Mouse (Mus musculus): ENCODE measurements around the gene Fam78b. TPM values are rescaled to one million over a fixed set of nuclear protein-coding genes. Genes with fewer than 3 reads are reported as not detected.

Gene Fam78b
- polyA plus RNA-seq, 1 experiment from 2014 or later, result 0.72 TPM

GRCm38 (mm10) chr1:166996250-166996649, 5.0 kb upstream of the Fam78b start:
- Histone ChIP-seq H3K27ac (ENCODE audit: low read depth, low read length) (no peak overlapping the region), H3K36me3 (ENCODE audit: control insufficient read depth, insufficient read depth) (no peaks in the 10 kb centered on the region), H3K9me3 (ENCODE audit: control insufficient read depth) (no peaks in the 10 kb centered on the region), H3K9ac (ENCODE audit: low read depth, low read length) (no peak overlapping the region), H3K27me3 (replicated peaks; ENCODE audit: control insufficient read depth, insufficient read depth, low read length) (peaks cover 9% of the 10 kb centered on the region), H3K4me2 (replicated peaks; ENCODE audit: low read depth) (no peak overlapping the region), H3K4me1 (replicated peaks; ENCODE audit: control insufficient read depth, insufficient read depth, low read length) (no peaks in the 10 kb centered on the region), H3K4me3 (ENCODE audit: low read depth, low read length) (no peak overlapping the region)
- ATAC-seq, result no peak
- no peak for TF ChIP-seq CTCF (IDR thresholded peaks at IDR 0.05; ENCODE audit: low read depth)
- 79% methylated on average over 8 of the region's 8 CpGs for WGBS

- Histone ChIP-seq H3K9me3 (ENCODE audit: control insufficient read depth) (no peaks in the 10 kb centered on the region), H3K4me2 (replicated peaks; ENCODE audit: low read depth) (no peak overlapping the region), H3K9ac (ENCODE audit: low read depth, low read length) (no peak overlapping the region), H3K36me3 (ENCODE audit: control insufficient read depth, insufficient read depth) (no peaks in the 10 kb centered on the region), H3K27me3 (replicated peaks; ENCODE audit: control insufficient read depth, insufficient read depth, low read length) (peaks cover 15% of the 10 kb centered on the region), H3K27ac (ENCODE audit: low read depth, low read length) (no peak overlapping the region), H3K4me1 (replicated peaks; ENCODE audit: control insufficient read depth, insufficient read depth, low read length) (no peaks in the 10 kb centered on the region), H3K4me3 (ENCODE audit: low read depth, low read length) (no peak overlapping the region)
- TF ChIP-seq CTCF (IDR thresholded peaks at IDR 0.05; ENCODE audit: low read depth), result no peak
- ATAC-seq, result no peak
- WGBS, result 71% methylated on average over 7 of the region's 7 CpGs
These were observed 4.4 kb upstream of the Fam78b start for GRCm38 (mm10) chr1:166996811-166997210.

GRCm38 (mm10) chr1:167000529-167001173, 566 bp upstream of the Fam78b start:
- no peaks in the 10 kb centered on the region for H3K9me3 ChIP-seq (ENCODE audit: control insufficient read depth)
- no peaks in the 10 kb centered on the region for H3K4me1 ChIP-seq (replicated peaks; ENCODE audit: control insufficient read depth, insufficient read depth, low read length)
- H3K9ac ChIP-seq (ENCODE audit: low read depth, low read length), result peak overlapping the region; percentile 50
- no peak overlapping the region for H3K27ac ChIP-seq (ENCODE audit: low read depth, low read length)
- H3K27me3 ChIP-seq (replicated peaks; ENCODE audit: control insufficient read depth, insufficient read depth, low read length), result peaks cover 32% of the 10 kb centered on the region
- H3K4me2 ChIP-seq (replicated peaks; ENCODE audit: low read depth), result peak overlapping the region; percentile 97
- no peaks in the 10 kb centered on the region for H3K36me3 ChIP-seq (ENCODE audit: control insufficient read depth, insufficient read depth)
- 1% methylated on average over 51 of the region's 76 CpGs for WGBS
- ATAC-seq, result peak; percentile 65
- no peak for TF ChIP-seq CTCF (IDR thresholded peaks at IDR 0.05; ENCODE audit: low read depth)
- H3K4me3 ChIP-seq (ENCODE audit: low read depth, low read length), result peak overlapping the region; percentile 69

GRCm38 (mm10) chr1:167001844-167002485, 748 bp downstream of the Fam78b start:
- Histone ChIP-seq H3K9ac (ENCODE audit: low read depth, low read length) (0 out of 2 replicates have a peak overlapping the region, but pooled peaks have one; percentile 23), H3K27me3 (replicated peaks; ENCODE audit: control insufficient read depth, insufficient read depth, low read length) (peaks cover 32% of the 10 kb centered on the region), H3K9me3 (ENCODE audit: control insufficient read depth) (no peaks in the 10 kb centered on the region), H3K27ac (ENCODE audit: low read depth, low read length) (no peak overlapping the region), H3K36me3 (ENCODE audit: control insufficient read depth, insufficient read depth) (no peaks in the 10 kb centered on the region), H3K4me2 (replicated peaks; ENCODE audit: low read depth) (peak overlapping the region; percentile 97), H3K4me1 (replicated peaks; ENCODE audit: control insufficient read depth, insufficient read depth, low read length) (no peaks in the 10 kb centered on the region), H3K4me3 (ENCODE audit: low read depth, low read length) (peak overlapping the region; percentile 69)
- WGBS, result 2% methylated on average over 24 of the region's 30 CpGs
- ATAC-seq, result no peak
- TF ChIP-seq CTCF (IDR thresholded peaks at IDR 0.05; ENCODE audit: low read depth), result no peak

- ATAC-seq, result no peak
- Histone ChIP-seq H3K4me3 (ENCODE audit: low read depth, low read length) (peak overlapping the region; percentile 69), H3K4me1 (replicated peaks; ENCODE audit: control insufficient read depth, insufficient read depth, low read length) (no peaks in the 10 kb centered on the region), H3K27me3 (replicated peaks; ENCODE audit: control insufficient read depth, insufficient read depth, low read length) (peaks cover 32% of the 10 kb centered on the region), H3K4me2 (replicated peaks; ENCODE audit: low read depth) (peak overlapping the region; percentile 97), H3K9ac (ENCODE audit: low read depth, low read length) (no peak overlapping the region), H3K27ac (ENCODE audit: low read depth, low read length) (no peak overlapping the region), H3K9me3 (ENCODE audit: control insufficient read depth) (no peaks in the 10 kb centered on the region), H3K36me3 (ENCODE audit: control insufficient read depth, insufficient read depth) (no peaks in the 10 kb centered on the region)
- TF ChIP-seq CTCF (IDR thresholded peaks at IDR 0.05; ENCODE audit: low read depth), result peak; percentile 56
- 2% methylated on average over 19 of the region's 19 CpGs for WGBS
These were observed 1.3 kb downstream of the Fam78b start for GRCm38 (mm10) chr1:167002486-167002850.

DNA sequence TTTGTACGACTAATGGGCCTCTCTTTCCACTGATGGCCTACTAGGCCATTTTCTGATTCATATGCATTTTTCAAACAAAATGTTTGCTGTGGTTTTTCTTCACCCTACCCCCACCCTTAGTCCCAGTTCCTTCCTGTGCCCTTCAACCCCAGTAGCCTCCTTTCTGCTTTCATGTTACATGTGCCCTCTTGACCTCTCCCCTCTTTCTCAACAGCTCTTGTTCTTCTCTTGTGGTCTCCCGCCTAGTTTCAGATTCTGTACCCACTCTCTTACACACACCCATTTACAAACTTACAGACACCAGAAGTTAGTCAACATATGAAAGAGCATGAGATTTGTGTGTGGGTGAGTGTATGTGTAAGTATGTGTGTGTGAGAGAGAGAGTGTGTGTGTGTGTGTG, 3.4 kb downstream of the Fam78b start:
- Histone ChIP-seq H3K4me1 (replicated peaks; ENCODE audit: control insufficient read depth, insufficient read depth, low read length) (no peaks in the 10 kb centered on the region), H3K4me2 (replicated peaks; ENCODE audit: low read depth) (no peak overlapping the region), H3K27me3 (replicated peaks; ENCODE audit: control insufficient read depth, insufficient read depth, low read length) (peaks cover 29% of the 10 kb centered on the region), H3K36me3 (ENCODE audit: control insufficient read depth, insufficient read depth) (no peaks in the 10 kb centered on the region), H3K9ac (ENCODE audit: low read depth, low read length) (no peak overlapping the region), H3K9me3 (ENCODE audit: control insufficient read depth) (no peaks in the 10 kb centered on the region), H3K4me3 (ENCODE audit: low read depth, low read length) (no peak overlapping the region), H3K27ac (ENCODE audit: low read depth, low read length) (no peak overlapping the region)
- ATAC-seq, result no peak
- TF ChIP-seq CTCF (IDR thresholded peaks at IDR 0.05; ENCODE audit: low read depth), result no peak
- 80% methylated on average over 2 of the region's 2 CpGs for WGBS

Measured in intestine, postnatal 0 days (tissue).